Mouse (Mus musculus): ENCODE data around the gene Acot2.
"Not testable (repeated sequence)": the region's sequence is repeated elsewhere in the genome, so short reads cannot be mapped to it uniquely, and the experiment has no call there.

DNA sequence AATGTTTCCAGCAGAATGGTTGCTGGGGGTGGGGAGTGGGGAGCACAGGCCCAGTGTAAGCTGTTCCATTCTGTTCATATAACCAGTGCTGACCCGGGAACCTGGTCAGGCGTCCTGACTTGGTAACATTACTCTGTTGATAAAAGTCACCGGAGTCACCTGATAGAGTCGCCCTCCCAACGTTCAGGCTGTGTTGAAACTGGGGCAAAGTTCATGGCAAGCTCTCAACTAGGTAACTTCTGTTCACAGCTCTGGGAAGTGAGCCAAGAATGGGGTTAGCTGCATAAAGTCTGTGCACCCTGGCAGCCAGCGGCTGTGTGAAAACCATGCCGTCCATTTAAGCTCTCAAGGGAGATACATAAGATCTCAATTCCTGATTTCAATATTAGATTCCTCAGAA, 32.9 kb downstream of the Acot2 start:
- not testable (repeated sequence) for TF ChIP-seq CTCF (IDR thresholded peaks at IDR 0.05; ENCODE audit: low read depth)
- peak; percentile 77; the same call in 1 of the 2 replicates for TF ChIP-seq EP300 (IDR thresholded peaks at IDR 0.05; ENCODE audit: low read depth)
